ENCODE assay signal across 9 mouse cellular contexts in the genomic region with DNA sequence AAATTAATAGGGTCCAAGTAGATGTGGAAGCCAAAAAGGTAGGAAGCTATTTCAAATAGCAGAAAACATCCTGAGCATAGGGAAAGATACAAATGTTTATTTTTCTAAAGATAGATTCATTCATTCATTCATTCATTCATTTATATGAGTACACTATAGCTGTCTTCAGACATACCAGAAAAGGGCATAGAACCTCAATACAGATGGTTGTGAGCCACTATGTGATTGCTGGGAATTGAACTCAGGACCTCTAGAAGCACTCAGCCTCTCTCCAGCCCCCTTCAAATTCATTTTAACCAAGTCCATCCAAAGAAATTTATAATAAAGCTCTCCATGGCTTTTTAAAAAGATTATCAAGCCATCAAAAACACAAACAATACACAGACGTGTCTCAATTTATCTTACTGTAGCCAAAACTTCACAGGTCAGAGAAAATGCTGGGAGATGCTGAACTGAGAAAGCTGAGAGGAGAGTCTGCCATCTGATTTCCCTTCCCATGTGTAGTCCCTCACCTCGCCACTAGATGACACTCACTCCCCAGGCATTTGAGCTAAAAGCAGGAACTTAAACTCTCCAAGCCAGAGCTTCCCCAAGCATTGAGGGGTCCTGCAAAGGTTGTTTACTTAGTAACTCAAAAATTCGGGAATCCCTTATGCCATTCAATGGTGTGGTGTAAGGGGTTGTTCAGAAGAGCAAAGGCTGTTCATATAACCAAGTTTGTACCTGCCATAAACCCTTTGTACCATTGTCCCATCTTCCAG. TPM values are rescaled to one million over a fixed set of nuclear protein-coding genes. Genes with fewer than 3 reads are reported as not detected.
A peak's percentile ranks its signal among the peaks of the same experiment; 100 is the strongest.
DNase-seq lines count a peak whose midpoint lies in the region; ATAC-seq and TF ChIP-seq lines count a peak whose summit lies in the region.
"Had no signal": no experiment of that assay in that cellular context is flagged by ENCODE, and none has a peak within 500 bp of the region (broad histone marks: within the 10 kb centered on the region; RNA-seq: fewer than 3 reads in every experiment).

No protein-coding gene starts in this region.

- H3K4me1 ChIP-seq in kidney, postnatal 0 days (replicated peaks; ENCODE audit: insufficient read depth, low read length), result no peaks in the 10 kb centered on the region
- H3K4me1 ChIP-seq in liver, embryonic 14.5 days (replicated peaks; ENCODE audit: control insufficient read depth in 2 of 2, insufficient read depth in 2 of 2, low read length in 1 of 2), result no peaks in the 10 kb centered on the region; a peak in 1 of 4 replicates
- H3K4me1 ChIP-seq in neural tube, embryonic 13.5 days (replicated peaks), result no peaks in the 10 kb centered on the region

- no peak overlapping the region for H3K4me2 ChIP-seq in kidney, postnatal 0 days (ENCODE audit: low read length)
- H3K4me2 ChIP-seq in liver, embryonic 14.5 days (ENCODE audit: low read depth), result no peak overlapping the region
- H3K4me2 ChIP-seq in neural tube, embryonic 13.5 days, result no peak overlapping the region
- H3K4me2 ChIP-seq: embryonic facial prominence, embryonic 13.5 days had no signal

- DNase-seq in 3T3-L1 (ENCODE audit: low read depth, low spot score) (peak; percentile 79), ZHBTc4 (ENCODE audit: low read depth, low spot score) (peak; percentile 73)
- DNase-seq in cerebellum, postnatal 4 days (ENCODE audit: low spot score in 2 of 2), result peak; percentile 65 to 78
- peak; percentile 43 for DNase-seq in gastrocnemius, postnatal 14 days
- DNase-seq in kidney, postnatal 0 days (ENCODE audit: low spot score), result peak; percentile 81
- DNase-seq in liver, embryonic 14.5 days (ENCODE audit: low read depth in 3 of 3, low spot score in 3 of 3), result peak in 2 of 3 experiments; percentile 17 to 20
- peak; percentile 80 for DNase-seq in testis, postnatal 10 days (ENCODE audit: low spot score)

- TF ChIP-seq CTCF in kidney, postnatal 0 days (IDR thresholded peaks at IDR 0.05; ENCODE audit: low read depth), result peak; percentile 95
- TF ChIP-seq CTCF in liver, embryonic 14.5 days (IDR thresholded peaks at IDR 0.05; ENCODE audit: low read depth), result peak; percentile 85

- no peak overlapping the region for H3K9ac ChIP-seq in kidney, postnatal 0 days (ENCODE audit: low read depth, low read length)
- no peak overlapping the region for H3K9ac ChIP-seq in liver, embryonic 14.5 days (replicated peaks)
- H3K9ac ChIP-seq in neural tube, embryonic 13.5 days, result no peak overlapping the region

- no peaks in the 10 kb centered on the region for H3K36me3 ChIP-seq in kidney, postnatal 0 days (ENCODE audit: insufficient read depth, low read length)
- no peaks in the 10 kb centered on the region for H3K36me3 ChIP-seq in liver, embryonic 14.5 days (replicated peaks; ENCODE audit: control insufficient read depth, insufficient read depth, low read depth)
- no peaks in the 10 kb centered on the region for H3K36me3 ChIP-seq in neural tube, embryonic 13.5 days
- H3K36me3 ChIP-seq: embryonic facial prominence, embryonic 13.5 days had no signal

- WGBS in kidney, postnatal 0 days, result under 1% methylated on average over 3 of the region's 3 CpGs
- 0% methylated on average over 3 of the region's 3 CpGs for WGBS in liver, embryonic 14.5 days (ENCODE audit: insufficient replicate concordance)
- WGBS in neural tube, embryonic 13.5 days, result 5% methylated on average over 3 of the region's 3 CpGs

- no peaks in the 10 kb centered on the region for H3K9me3 ChIP-seq in kidney, postnatal 0 days (replicated peaks; ENCODE audit: low read length)
- no peaks in the 10 kb centered on the region for H3K9me3 ChIP-seq in liver, embryonic 14.5 days (ENCODE audit: control insufficient read depth, low read length)
- no peaks in the 10 kb centered on the region for H3K9me3 ChIP-seq in neural tube, embryonic 13.5 days
- H3K9me3 ChIP-seq: embryonic facial prominence, embryonic 13.5 days had no signal

- peak; percentile 72 for ATAC-seq in kidney, postnatal 0 days (replicated peaks; ENCODE audit: low FRiP score, low read depth)
- ATAC-seq in liver, embryonic 14.5 days (ENCODE audit: insufficient read depth), result no peak
- peak; percentile 53 for ATAC-seq in neural tube, embryonic 13.5 days (ENCODE audit: low read depth)

- H3K4me3 ChIP-seq in kidney, postnatal 0 days (replicated peaks; ENCODE audit: low read depth, low read length), result no peak overlapping the region
- H3K4me3 ChIP-seq in liver, embryonic 14.5 days (ENCODE audit: insufficient read depth in 1 of 2, low read depth in 2 of 2, low read length in 2 of 2), result no peak overlapping the region
- H3K4me3 ChIP-seq in neural tube, embryonic 13.5 days, result no peak overlapping the region
- H3K4me3 ChIP-seq: embryonic facial prominence, embryonic 13.5 days had no signal

- no peak for TF ChIP-seq EP300 in liver, embryonic 14.5 days (IDR thresholded peaks at IDR 0.05; ENCODE audit: low read depth)

- intact Hi-C loops in gastrocnemius, postnatal 14 days (cut with DNase I; ENCODE audit: low total_unique reads), result loop anchor here (10.0 kb wide), 1 partner anchor 292 kb away; no protein-coding TSS in a partner anchor

- no peaks in the 10 kb centered on the region for H3K27me3 ChIP-seq in kidney, postnatal 0 days (ENCODE audit: insufficient read depth, low read length)
- H3K27me3 ChIP-seq in liver, embryonic 14.5 days (ENCODE audit: control insufficient read depth, insufficient read depth, low read length), result no peaks in the 10 kb centered on the region
- H3K27me3 ChIP-seq in neural tube, embryonic 13.5 days, result no peaks in the 10 kb centered on the region
- H3K27me3 ChIP-seq: embryonic facial prominence, embryonic 13.5 days had no signal

- H3K27ac ChIP-seq in kidney, postnatal 0 days, result no peak overlapping the region
- no peak overlapping the region for H3K27ac ChIP-seq in liver, embryonic 14.5 days
- H3K27ac ChIP-seq in neural tube, embryonic 13.5 days (replicated peaks), result no peak overlapping the region
- H3K27ac ChIP-seq: embryonic facial prominence, embryonic 13.5 days had no signal

RNA-seq across cellular contexts. Expression of a gene that starts 24.9 kb away (rescaled TPM):
- total RNA-seq in gastrocnemius, postnatal 14 days (2021), result not detected
- 0.13 and 0.20 TPM in 2 replicates for polyA plus RNA-seq in kidney, postnatal 0 days (2015; fragmentation: Nextera tagmentation; extraction: Ambion mirVana)
- not detected in 2 replicates for polyA plus RNA-seq in liver, embryonic 14.5 days (2012; rRNA removed)
- not detected in 2 replicates for polyA plus RNA-seq in liver, embryonic 14.5 days (2014; fragmentation: Nextera tagmentation; extraction: Ambion mirVana)
- not detected in 2 replicates for polyA plus RNA-seq in neural tube, embryonic 13.5 days (2015; fragmentation: Nextera tagmentation; extraction: Ambion mirVana)
- polyA plus RNA-seq: embryonic facial prominence, embryonic 13.5 days had no signal

RNA-seq across cellular contexts. Expression of a gene that starts 32.0 kb away (rescaled TPM):
- under 1 TPM; 0.18 to 0.23 TPM for total RNA-seq in gastrocnemius, postnatal 14 days (2021)
- polyA plus RNA-seq in kidney, postnatal 0 days (2015; fragmentation: Nextera tagmentation; extraction: Ambion mirVana), result not detected in 2 replicates
- polyA plus RNA-seq in liver, embryonic 14.5 days (2012; rRNA removed), result 0.03 and 0.17 TPM in 2 replicates
- 0.06 TPM in 1 of 2 replicates, not detected in the other for polyA plus RNA-seq in liver, embryonic 14.5 days (2014; fragmentation: Nextera tagmentation; extraction: Ambion mirVana)
- polyA plus RNA-seq in neural tube, embryonic 13.5 days (2015; fragmentation: Nextera tagmentation; extraction: Ambion mirVana), result not detected in 2 replicates
- polyA plus RNA-seq: embryonic facial prominence, embryonic 13.5 days had no signal

RNA-seq across cellular contexts. Expression of a gene that starts 44.9 kb away (rescaled TPM):
- total RNA-seq in gastrocnemius, postnatal 14 days (2021), result not detected
- 0.86 and 1.3 TPM in 2 replicates for polyA plus RNA-seq in kidney, postnatal 0 days (2015; fragmentation: Nextera tagmentation; extraction: Ambion mirVana)
- 0.83 and 1.2 TPM in 2 replicates for polyA plus RNA-seq in liver, embryonic 14.5 days (2012; rRNA removed)
- 2.3 and 3.1 TPM in 2 replicates for polyA plus RNA-seq in liver, embryonic 14.5 days (2014; fragmentation: Nextera tagmentation; extraction: Ambion mirVana)
- polyA plus RNA-seq in neural tube, embryonic 13.5 days (2015; fragmentation: Nextera tagmentation; extraction: Ambion mirVana), result 0.19 and 0.53 TPM in 2 replicates
- polyA plus RNA-seq: embryonic facial prominence, embryonic 13.5 days had no signal

Comparison
In these comparisons a context has a peak if more than half of its experiments do, and no peak if none do; other contexts are left out.
1. DNase-seq: peak in every context shown above with its lines; median percentile 81 in kidney, postnatal 0 days; 80 in testis, postnatal 10 days; 79 in 3T3-L1; 73 in ZHBTc4; 72 in cerebellum, postnatal 4 days; 43 in gastrocnemius, postnatal 14 days; 18 in liver, embryonic 14.5 days.